ENCODE assay signal across 9 mouse cellular contexts in genomic region chr15:96520412-96521124, GRCm38 (mm10). TPM values are rescaled to one million over a fixed set of nuclear protein-coding genes. Genes with fewer than 3 reads are reported as not detected.
A peak's percentile ranks its signal among the peaks of the same experiment; 100 is the strongest.
DNase-seq lines count a peak whose midpoint lies in the region; ATAC-seq and TF ChIP-seq lines count a peak whose summit lies in the region.
"Had no signal": no experiment of that assay in that cellular context is flagged by ENCODE, and none has a peak within 500 bp of the region (broad histone marks: within the 10 kb centered on the region; RNA-seq: fewer than 3 reads in every experiment).

No protein-coding gene starts in this region.

- no peak for ATAC-seq in hindbrain, postnatal 0 days
- no peak for ATAC-seq in hindbrain, embryonic 13.5 days (ENCODE audit: low FRiP score)
- ATAC-seq in common myeloid progenitor, adult 5-6 weeks (replicated peaks; ENCODE audit: low read depth, poor library complexity, severe bottlenecking), result peak; percentile 50; the same call in 1 of the 2 replicates
- ATAC-seq in megakaryocyte progenitor cell, adult 5-6 weeks (replicated peaks; ENCODE audit: poor library complexity), result peak; percentile 80
- no peak for ATAC-seq in intestine, embryonic 15.5 days

- H3K4me2 ChIP-seq in hindbrain, postnatal 0 days (ENCODE audit: low read depth, low read length), result no peak overlapping the region
- no peak overlapping the region for H3K4me2 ChIP-seq in hindbrain, embryonic 13.5 days
- no peak overlapping the region for H3K4me2 ChIP-seq in intestine, embryonic 15.5 days (replicated peaks)
- H3K4me2 ChIP-seq: limb, embryonic 15.5 days had no signal

- no peak overlapping the region for H3K4me3 ChIP-seq in hindbrain, postnatal 0 days (ENCODE audit: low read length)
- H3K4me3 ChIP-seq in hindbrain, embryonic 13.5 days, result no peak overlapping the region
- H3K4me3 ChIP-seq in intestine, embryonic 15.5 days (replicated peaks), result no peak overlapping the region
- H3K4me3 ChIP-seq: limb, embryonic 15.5 days had no signal

- no peaks in the 10 kb centered on the region for H3K9me3 ChIP-seq in hindbrain, postnatal 0 days (ENCODE audit: low read length)
- no peaks in the 10 kb centered on the region for H3K9me3 ChIP-seq in hindbrain, embryonic 13.5 days
- H3K9me3 ChIP-seq in intestine, embryonic 15.5 days, result no peaks in the 10 kb centered on the region
- H3K9me3 ChIP-seq: limb, embryonic 15.5 days had no signal

- no peaks in the 10 kb centered on the region for H3K4me1 ChIP-seq in hindbrain, postnatal 0 days (ENCODE audit: insufficient read depth, low read length)
- H3K4me1 ChIP-seq in hindbrain, embryonic 13.5 days (replicated peaks), result no peaks in the 10 kb centered on the region
- H3K4me1 ChIP-seq in intestine, embryonic 15.5 days (replicated peaks), result no peaks in the 10 kb centered on the region
- H3K4me1 ChIP-seq: limb, embryonic 15.5 days had no signal

- DNase-seq in hindbrain, postnatal 0 days (ENCODE audit: low spot score), result no peak
- DNase-seq in A20 (ENCODE audit: low read depth, low spot score), result peak; percentile 84
- DNase-seq in CD8-positive naive resting alpha-beta T cell, adult 2 months (ENCODE audit: low read depth in 2 of 2, low spot score in 2 of 2), result peak; percentile 49 to 72
- DNase-seq in urinary bladder, postnatal 14 days (ENCODE audit: low spot score), result peak; percentile 54

- WGBS in hindbrain, postnatal 0 days, result 78% methylated on average over 18 of the region's 18 CpGs
- WGBS in hindbrain, embryonic 13.5 days, result 77% methylated on average over 18 of the region's 18 CpGs
- 75% methylated on average over 18 of the region's 18 CpGs for WGBS in intestine, embryonic 15.5 days

- H3K36me3 ChIP-seq in hindbrain, postnatal 0 days (ENCODE audit: insufficient read depth, low read length), result no peaks in the 10 kb centered on the region
- no peaks in the 10 kb centered on the region for H3K36me3 ChIP-seq in hindbrain, embryonic 13.5 days
- H3K36me3 ChIP-seq in intestine, embryonic 15.5 days, result no peaks in the 10 kb centered on the region
- H3K36me3 ChIP-seq: limb, embryonic 15.5 days had no signal

- no peak overlapping the region for H3K27ac ChIP-seq in hindbrain, postnatal 0 days
- no peak overlapping the region for H3K27ac ChIP-seq in hindbrain, embryonic 13.5 days
- H3K27ac ChIP-seq in intestine, embryonic 15.5 days, result no peak overlapping the region
- H3K27ac ChIP-seq: limb, embryonic 15.5 days had no signal

- peak; percentile 53 for TF ChIP-seq CTCF in hindbrain, postnatal 0 days (IDR thresholded peaks at IDR 0.05; ENCODE audit: low read depth)

- H3K9ac ChIP-seq in hindbrain, postnatal 0 days (replicated peaks; ENCODE audit: low read length), result no peak overlapping the region
- no peak overlapping the region for H3K9ac ChIP-seq in hindbrain, embryonic 13.5 days
- no peak overlapping the region for H3K9ac ChIP-seq in intestine, embryonic 15.5 days
- H3K9ac ChIP-seq: limb, embryonic 15.5 days had no signal

- no peaks in the 10 kb centered on the region for H3K27me3 ChIP-seq in hindbrain, postnatal 0 days (ENCODE audit: insufficient read depth, low read length)
- no peaks in the 10 kb centered on the region for H3K27me3 ChIP-seq in hindbrain, embryonic 13.5 days
- no peaks in the 10 kb centered on the region for H3K27me3 ChIP-seq in intestine, embryonic 15.5 days (replicated peaks)
- H3K27me3 ChIP-seq: limb, embryonic 15.5 days had no signal

RNA-seq across cellular contexts. Expression of gene Scaf11, which starts 59.9 kb away (rescaled TPM):
- 25.2 and 27.2 TPM in 2 replicates for total RNA-seq in hindbrain, postnatal 0 days (2014; rRNA removed)
- polyA plus RNA-seq in hindbrain, postnatal 0 days (2015; fragmentation: Nextera tagmentation; extraction: Ambion mirVana), result 46.1 and 48.4 TPM in 2 replicates
- 51.1 and 54.4 TPM in 2 replicates for polyA plus RNA-seq in hindbrain, embryonic 13.5 days (2015; fragmentation: Nextera tagmentation; extraction: Ambion mirVana)
- 138 and 166 TPM in 2 replicates for total RNA-seq in common myeloid progenitor, adult 5-6 weeks (2017)
- total RNA-seq in megakaryocyte progenitor cell, adult 5-6 weeks (2015), result 96.1 and 99.7 TPM in 2 replicates
- total RNA-seq in megakaryocyte progenitor cell, adult 5-6 weeks (2017), result 120 and 136 TPM in 2 replicates
- 89.8 and 102 TPM in 2 replicates for polyA plus RNA-seq in intestine, embryonic 15.5 days (2015; fragmentation: Nextera tagmentation; extraction: Ambion mirVana)

Comparison
In these comparisons a context has a peak if more than half of its experiments do, and no peak if none do; other contexts are left out.
1. ATAC-seq: peak in common myeloid progenitor, adult 5-6 weeks (single experiment) and megakaryocyte progenitor cell, adult 5-6 weeks (single experiment); none in hindbrain, postnatal 0 days (single experiment), hindbrain, embryonic 13.5 days (single experiment) and intestine, embryonic 15.5 days (single experiment).